Comparison of ENCODE assay signal across 23 mouse cellular contexts in genomic region chr4:94454857-94455256, GRCm38 (mm10).
DNase-seq lines count a peak whose midpoint lies in the region; ATAC-seq lines count a peak whose summit lies in the region.
"Had no signal": no experiment of that assay in that cellular context is flagged by ENCODE, and none has a peak within 500 bp of the region (broad histone marks: within the 10 kb centered on the region; RNA-seq: fewer than 3 reads in every experiment).

No protein-coding gene starts in this region.

- ATAC-seq in frontal cortex, adult (ENCODE audit: low TSS enrichment), result peak; percentile 99
- ATAC-seq: forebrain, embryonic 14.5 days; forebrain, postnatal 0 days; hindbrain, postnatal 0 days; inflammation-experienced regulatory T-cells, adult 6 months had no signal

- no peak for DNase-seq in frontal cortex, postnatal 14 days (ENCODE audit: low spot score in 2 of 2)
- DNase-seq in heart, adult 11 months, result peak; percentile 13
- DNase-seq in heart, adult 9 months (ENCODE audit: low spot score in 2 of 2), result no peak
- DNase-seq in right cerebral cortex, adult 18-20 months, result peak; percentile 73
- DNase-seq in right cerebral cortex, postnatal 4 days, result no peak
- DNase-seq in brain, adult 2 months (ENCODE audit: low read depth, low spot score), result peak; percentile 86
- DNase-seq in lung, postnatal 36 days, result no peak
- DNase-seq: adrenal gland, postnatal 10 days; adrenal gland, postnatal 36 days; cerebellum, adult 11 months; cerebellum, adult 2 months; cerebellum, adult 9-11 months; cerebellum, postnatal 25 days; forebrain, postnatal 0 days; gastrocnemius, adult 2 months; gastrocnemius, postnatal 14 days; heart, adult 18-20 months; heart, postnatal 14 days; heart, postnatal 4 days had no signal

Comparison
In these comparisons a context has a peak if more than half of its experiments do, and no peak if none do; other contexts are left out.
1. DNase-seq: peak in heart, adult 11 months (single experiment), right cerebral cortex, adult 18-20 months (single experiment) and brain, adult 2 months (single experiment); none in frontal cortex, postnatal 14 days (0 of 2), heart, adult 9 months (0 of 2), right cerebral cortex, postnatal 4 days (single experiment) and lung, postnatal 36 days (single experiment).